Mouse (Mus musculus) 3134 (cell line): ENCODE results near the gene Aurkb.
"Not testable (repeated sequence)": the region's sequence is repeated elsewhere in the genome, so short reads cannot be mapped to it uniquely, and the experiment has no call there.

Source experiments
- DNase-seq: peaks from one replicate; pipeline ENCODE4 v3.0.0-alpha.2; 2011; ENCODE audit warnings: low spot score; ENCODE audit not compliant: insufficient read length; ENCODE audit errors: extremely low read depth

Aurkb gene

GRCm38 (mm10) chr11:69045531-69046394, at the start of gene Aurkb:
Gene Aurkb (plus strand): TSS chr11:69045647.
- peak; percentile 91 for DNase-seq

GRCm38 (mm10) chr11:68997080-68997479, 48.4 kb upstream of the Aurkb start:
- no peak for DNase-seq

- not testable (repeated sequence) for DNase-seq
These were observed 42.7 kb upstream of the Aurkb start for GRCm38 (mm10) chr11:69002782-69003181.

GRCm38 (mm10) chr11:69003592-69003991, 41.9 kb upstream of the Aurkb start:
- no peak for DNase-seq

- no peak for DNase-seq
These were observed 40.3 kb upstream of the Aurkb start for GRCm38 (mm10) chr11:69005193-69005592.

GRCm38 (mm10) chr11:69006575-69006974, 38.9 kb upstream of the Aurkb start:
- DNase-seq, result not testable (repeated sequence)

GRCm38 (mm10) chr11:69008182-69009121, 37.0 kb upstream of the Aurkb start, which contains the start of gene Pfas:
Gene Pfas (minus strand): TSS chr11:69008460.
- DNase-seq, result peak; percentile 96

GRCm38 (mm10) chr11:69009508-69009907, 35.9 kb upstream of the Aurkb start:
- no peak for DNase-seq

- DNase-seq, result no peak
These were observed 34.8 kb upstream of the Aurkb start for GRCm38 (mm10) chr11:69010400-69011323.

- DNase-seq, result not testable (repeated sequence)
These were observed 34.0 kb upstream of the Aurkb start for GRCm38 (mm10) chr11:69011445-69011844.

GRCm38 (mm10) chr11:69012071-69012601, 33.3 kb upstream of the Aurkb start:
- DNase-seq, result peak; percentile 75

GRCm38 (mm10) chr11:69015644-69016441, 29.6 kb upstream of the Aurkb start, which contains the start of gene Ctc1:
Gene Ctc1 (plus strand): TSS chr11:69015911.
- DNase-seq, result peak; percentile 93

- no peak for DNase-seq
These were observed 28.7 kb upstream of the Aurkb start for GRCm38 (mm10) chr11:69016755-69017154.

- DNase-seq, result no peak
These were observed 24.8 kb upstream of the Aurkb start for GRCm38 (mm10) chr11:69020691-69021090.

- no peak for DNase-seq
These were observed 18.9 kb upstream of the Aurkb start for GRCm38 (mm10) chr11:69026562-69026961.

GRCm38 (mm10) chr11:69028805-69029204, 16.6 kb upstream of the Aurkb start:
- DNase-seq, result peak; percentile 52

- DNase-seq, result no peak
These were observed 11.9 kb upstream of the Aurkb start for GRCm38 (mm10) chr11:69033552-69033951.

- DNase-seq, result no peak
These were observed 10.9 kb upstream of the Aurkb start for GRCm38 (mm10) chr11:69034585-69034984.

GRCm38 (mm10) chr11:69035411-69035810, 10.0 kb upstream of the Aurkb start:
- no peak for DNase-seq
